Mouse (Mus musculus): Measurements from ENCODE around the gene Vps13d.
A peak's percentile ranks its signal among the peaks of the same experiment; 100 is the strongest.

Gene Vps13d

DNA sequence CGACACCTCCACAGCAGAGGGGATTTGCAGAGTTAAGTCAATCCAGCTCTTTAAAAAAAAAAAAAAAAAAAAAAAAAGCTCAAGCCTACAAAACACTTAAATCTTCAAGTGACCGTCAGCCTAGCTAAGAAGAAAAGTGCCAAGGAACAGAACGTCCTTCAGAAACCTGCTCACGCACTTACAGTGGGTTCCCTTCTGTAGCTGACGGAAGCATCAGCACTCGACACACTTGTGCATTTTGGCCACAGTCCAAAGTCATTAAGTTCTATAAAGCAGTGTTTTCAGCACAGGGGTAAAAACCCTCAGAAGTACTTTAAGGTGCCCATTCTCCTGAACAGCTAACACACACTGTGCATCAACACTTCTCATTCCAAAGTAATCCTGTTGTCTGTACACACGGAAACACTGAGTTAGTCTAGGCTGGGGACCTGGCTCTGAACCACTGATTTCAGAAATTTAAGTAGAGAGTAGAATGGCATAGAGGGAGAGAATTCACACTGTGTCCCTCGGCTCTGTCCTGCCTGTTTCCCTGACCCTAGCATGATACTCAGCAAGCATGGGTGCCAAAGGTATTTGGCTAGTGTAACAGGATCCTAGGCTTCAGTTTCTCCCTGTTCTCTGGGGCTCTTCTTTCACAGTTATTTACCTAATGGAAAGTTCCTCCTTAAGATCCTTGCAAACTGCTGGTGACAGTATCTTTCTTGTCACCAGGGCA, 170.0 kb downstream of the Vps13d start:
- no peak for TF ChIP-seq GATA4 (IDR thresholded peaks at IDR 0.05; ENCODE audit: insufficient replicate concordance, low read length)

DNA sequence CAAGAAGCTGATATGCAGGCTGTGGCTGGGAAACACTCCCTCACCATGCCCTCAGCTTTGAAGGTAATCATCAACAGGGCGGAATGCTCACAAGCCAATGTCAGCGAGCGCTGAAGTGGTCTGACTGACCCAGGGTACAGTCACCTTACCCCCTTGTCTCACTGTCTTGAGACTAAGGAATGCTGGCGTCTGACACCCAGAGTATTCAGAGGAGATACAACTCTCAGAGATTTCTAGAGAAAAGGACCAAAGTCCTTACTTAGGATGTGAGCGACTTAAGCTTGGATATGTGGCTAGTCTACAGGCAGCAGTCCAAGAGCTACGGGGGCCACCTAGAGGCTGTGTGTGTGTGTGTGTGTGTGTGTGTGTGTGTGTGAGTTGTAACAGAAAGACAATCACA, 170.9 kb downstream of the Vps13d start:
- TF ChIP-seq GATA4 (IDR thresholded peaks at IDR 0.05; ENCODE audit: insufficient replicate concordance, low read length): no peak

DNA sequence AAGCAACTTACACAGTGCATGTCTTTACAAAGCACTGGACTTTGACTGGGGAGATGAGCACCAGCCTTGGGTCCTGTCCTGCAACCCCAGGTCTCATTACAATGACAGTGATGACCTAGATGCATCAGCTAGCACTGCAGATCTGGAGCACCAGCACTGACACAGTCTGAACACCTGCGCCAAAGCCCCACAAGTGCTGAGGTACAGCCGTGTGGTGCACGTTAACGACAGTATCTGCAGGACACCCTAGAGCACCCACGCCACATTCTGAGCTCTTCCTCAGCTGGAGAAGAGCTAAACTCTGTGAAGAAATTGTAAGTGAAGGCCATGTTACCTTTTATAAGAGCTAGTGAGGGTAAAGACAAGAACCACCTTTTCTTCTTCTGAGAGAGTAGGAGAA, 172.0 kb downstream of the Vps13d start:
- no peak for TF ChIP-seq GATA4 (IDR thresholded peaks at IDR 0.05; ENCODE audit: insufficient replicate concordance, low read length)

DNA sequence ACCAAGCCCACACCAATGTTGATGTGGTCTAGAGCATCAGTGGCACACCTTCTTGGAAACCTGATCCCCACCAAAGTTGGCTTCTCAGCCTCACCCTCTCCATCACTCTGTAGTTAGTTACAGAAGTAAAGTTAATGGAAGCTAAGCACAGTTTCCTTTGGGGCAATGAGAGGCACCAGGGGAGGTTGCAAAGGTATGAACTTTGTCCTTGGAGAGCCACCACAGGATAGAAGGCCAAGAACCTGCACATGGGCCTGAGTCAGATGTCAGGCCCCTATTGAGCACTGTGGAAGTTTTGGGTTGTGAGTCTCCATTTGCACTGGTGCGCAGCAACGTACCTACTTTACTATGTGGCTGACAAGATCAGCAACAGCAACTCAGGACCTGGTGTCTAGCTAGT, 172.6 kb downstream of the Vps13d start:
- TF ChIP-seq GATA4 (IDR thresholded peaks at IDR 0.05; ENCODE audit: insufficient replicate concordance, low read length): no peak

DNA sequence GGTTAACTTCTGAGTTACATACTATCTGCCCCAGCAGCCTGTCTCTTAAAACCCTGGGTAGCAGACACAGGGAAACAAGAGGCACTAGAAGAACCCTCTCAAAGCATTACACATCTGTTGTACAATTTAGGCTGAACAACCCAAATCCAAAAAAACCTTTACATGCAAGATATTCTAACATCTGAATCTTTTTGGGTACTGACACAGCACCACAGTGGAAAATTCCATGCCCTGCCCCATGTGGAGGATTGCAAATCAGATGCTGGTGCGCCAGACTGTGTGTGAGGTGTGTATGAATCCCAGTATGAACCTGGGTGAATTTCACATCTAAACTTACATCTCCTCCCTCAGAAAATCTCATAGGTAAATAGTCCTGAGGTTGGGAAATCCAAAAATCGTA, 174.4 kb downstream of the Vps13d start:
- TF ChIP-seq GATA4 (IDR thresholded peaks at IDR 0.05; ENCODE audit: insufficient replicate concordance, low read length): no peak

DNA sequence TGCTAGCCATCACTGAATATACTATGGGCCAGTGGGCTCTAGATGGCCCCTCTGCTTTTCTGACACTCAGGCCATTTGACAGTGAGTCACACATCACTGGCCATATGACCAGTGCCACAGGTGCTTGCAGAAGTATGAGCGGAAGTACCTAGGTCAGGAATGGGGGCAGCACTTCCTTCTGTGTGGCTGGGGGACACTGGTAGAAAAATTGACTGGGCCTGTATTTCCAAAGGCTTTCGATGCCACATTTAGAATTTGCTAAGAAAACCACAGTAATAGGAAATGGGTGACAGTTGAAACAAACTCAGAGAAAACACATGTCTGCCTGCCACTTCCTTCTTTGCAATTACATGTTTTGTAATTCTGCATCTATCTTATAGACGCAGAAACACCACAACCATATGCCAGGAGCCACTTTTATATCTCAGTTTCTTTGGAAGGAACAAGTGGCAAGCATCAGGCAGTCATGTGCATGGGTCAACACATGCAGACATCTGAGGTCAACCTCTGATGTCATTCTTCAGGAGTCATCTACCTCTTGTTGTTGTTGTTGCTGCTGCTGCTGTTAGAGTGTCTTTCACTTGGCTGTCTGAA, 175.6 kb downstream of the Vps13d start:
- TF ChIP-seq GATA4 (IDR thresholded peaks at IDR 0.05; ENCODE audit: insufficient replicate concordance, low read length): no peak

DNA sequence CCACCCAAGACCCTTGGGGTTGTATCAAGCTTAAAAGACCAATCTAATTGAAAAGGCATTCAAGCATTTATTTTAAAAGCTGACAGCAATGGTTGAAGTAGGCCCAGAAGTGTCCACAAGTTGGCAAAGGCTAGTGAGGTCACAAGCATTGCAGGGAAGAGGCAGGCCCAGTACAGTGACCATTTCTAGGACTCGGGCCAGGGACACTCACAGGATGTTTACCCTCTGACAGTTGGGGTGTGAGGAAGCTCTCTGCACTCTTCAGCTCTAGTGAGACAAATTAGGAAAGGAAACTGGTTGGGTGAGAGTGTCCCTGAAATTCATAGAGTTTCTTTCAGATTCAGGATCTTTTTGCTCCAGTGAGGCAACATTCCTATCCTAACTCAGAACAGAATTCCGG, 177.1 kb downstream of the Vps13d start:
- peak; percentile 49; the same call in 1 of the 2 replicates for TF ChIP-seq GATA4 (IDR thresholded peaks at IDR 0.05; ENCODE audit: insufficient replicate concordance, low read length)

DNA sequence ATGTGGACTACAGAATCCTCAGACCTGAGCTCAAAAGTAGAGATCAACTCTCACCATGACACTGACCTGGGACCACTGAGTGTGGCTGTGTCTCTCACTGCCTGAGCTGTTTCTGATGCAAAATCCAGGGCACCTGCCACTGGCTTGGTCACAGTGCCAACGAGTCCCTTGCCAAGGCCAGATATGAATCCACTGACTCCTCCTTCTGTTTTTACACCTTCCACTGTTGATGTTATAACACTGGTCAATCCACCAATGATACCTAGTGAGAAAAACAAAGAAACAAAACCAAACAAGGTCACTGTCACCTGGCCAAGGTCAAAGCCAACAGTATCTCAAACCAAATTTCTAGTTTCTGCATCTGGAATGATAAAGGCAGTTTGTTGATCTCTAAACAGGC, 178.1 kb downstream of the Vps13d start:
- TF ChIP-seq GATA4 (IDR thresholded peaks at IDR 0.05; ENCODE audit: insufficient replicate concordance, low read length): no peak

DNA sequence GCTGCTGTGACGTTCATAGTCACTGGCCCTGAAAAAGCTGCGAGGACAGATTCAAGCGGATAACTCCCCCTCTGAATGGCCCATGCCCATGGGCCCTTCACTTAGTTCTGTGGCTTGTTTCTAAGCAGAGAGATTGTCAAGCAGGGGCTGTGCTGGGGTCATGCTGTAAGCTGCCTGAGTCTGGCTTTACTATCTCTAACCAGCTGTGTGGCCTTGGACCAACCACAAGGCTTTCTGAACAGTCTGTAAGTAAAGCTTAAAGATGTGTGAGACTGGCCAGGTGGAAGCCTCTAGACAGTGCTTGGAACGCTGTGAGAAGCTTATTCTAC, 180.2 kb downstream of the Vps13d start:
- TF ChIP-seq GATA4 (IDR thresholded peaks at IDR 0.05; ENCODE audit: insufficient replicate concordance, low read length): no peak

DNA sequence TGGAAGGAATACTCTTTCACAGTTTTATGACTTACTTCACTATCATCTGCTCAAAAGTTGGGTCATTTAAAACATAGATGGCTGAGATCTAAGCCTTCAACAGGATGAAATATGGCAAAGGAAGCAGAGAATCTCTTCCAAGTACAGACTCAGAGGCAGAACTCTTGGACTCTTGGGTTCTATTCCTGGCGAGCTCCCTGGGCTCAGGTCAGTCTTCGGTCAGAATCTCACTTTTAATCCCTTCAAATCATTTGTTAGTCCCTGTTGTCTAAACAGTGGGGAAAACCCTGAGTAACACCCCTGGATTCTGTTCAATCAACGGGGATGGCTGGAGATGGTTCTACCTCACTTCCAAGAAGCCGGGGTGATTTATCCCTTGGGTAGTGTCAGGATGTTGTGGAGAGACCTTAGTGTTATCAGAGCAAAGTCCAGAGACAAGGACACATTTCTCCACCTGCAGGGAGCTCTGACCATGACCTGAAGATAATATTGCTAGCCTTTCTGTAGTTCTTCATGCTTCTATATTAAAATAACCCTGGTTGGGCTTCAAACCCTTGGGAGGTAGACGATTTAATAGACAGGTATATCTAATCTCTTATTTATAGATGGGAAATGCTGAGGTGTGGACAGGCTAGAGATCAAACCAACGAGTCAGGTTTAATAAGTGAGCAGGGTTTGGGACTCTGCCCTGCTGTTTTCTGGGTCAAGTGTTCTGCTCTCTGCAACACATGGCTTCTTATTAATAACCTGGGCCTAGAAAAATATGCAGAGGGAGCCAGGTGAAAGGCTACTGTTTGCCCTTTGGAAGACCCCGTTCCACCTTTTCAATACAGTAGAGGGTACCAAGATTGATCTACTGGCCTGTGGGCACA, 180.8 kb downstream of the Vps13d start:
- TF ChIP-seq GATA4 (IDR thresholded peaks at IDR 0.05; ENCODE audit: insufficient replicate concordance, low read length): no peak

DNA sequence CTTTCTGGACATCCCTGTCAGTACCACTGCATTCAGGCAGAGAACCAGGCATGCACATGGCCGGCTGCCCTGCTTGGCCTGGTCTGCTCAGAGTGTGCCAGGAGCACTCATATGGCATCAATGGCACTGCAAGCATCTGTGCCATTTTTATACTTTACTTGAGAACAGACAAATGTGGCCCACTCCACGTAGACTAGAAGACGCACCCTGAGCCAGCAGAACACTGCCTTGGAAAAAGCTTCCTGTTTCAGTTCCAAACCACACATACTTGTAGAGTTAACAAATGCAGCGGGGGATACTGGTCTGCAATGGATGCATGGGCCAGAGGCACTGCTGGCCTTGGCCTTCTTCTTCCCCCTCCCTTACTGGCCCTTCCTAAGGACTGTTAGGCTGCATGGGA, 181.6 kb downstream of the Vps13d start:
- TF ChIP-seq GATA4 (IDR thresholded peaks at IDR 0.05; ENCODE audit: insufficient replicate concordance, low read length): no peak

DNA sequence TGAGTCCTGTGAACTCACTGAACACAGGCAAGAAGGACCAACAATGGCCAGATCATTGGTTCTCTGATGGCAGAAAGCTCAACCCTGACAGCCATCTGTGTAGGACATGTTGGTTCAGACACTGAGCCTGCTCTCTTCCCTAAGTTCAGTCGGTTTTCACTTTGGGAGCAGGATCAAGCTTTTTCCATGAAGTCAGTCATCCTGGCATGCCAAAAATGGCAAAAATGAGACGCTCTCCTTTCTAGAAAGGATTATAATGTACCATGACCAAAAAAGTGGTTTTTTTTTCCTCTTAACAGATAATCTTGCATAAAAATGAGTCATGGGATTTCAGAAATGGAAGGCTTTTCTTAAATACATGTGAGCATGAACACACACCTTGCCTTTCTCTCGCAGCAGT, 183.6 kb downstream of the Vps13d start:
- TF ChIP-seq GATA4 (IDR thresholded peaks at IDR 0.05; ENCODE audit: insufficient replicate concordance, low read length): no peak

DNA sequence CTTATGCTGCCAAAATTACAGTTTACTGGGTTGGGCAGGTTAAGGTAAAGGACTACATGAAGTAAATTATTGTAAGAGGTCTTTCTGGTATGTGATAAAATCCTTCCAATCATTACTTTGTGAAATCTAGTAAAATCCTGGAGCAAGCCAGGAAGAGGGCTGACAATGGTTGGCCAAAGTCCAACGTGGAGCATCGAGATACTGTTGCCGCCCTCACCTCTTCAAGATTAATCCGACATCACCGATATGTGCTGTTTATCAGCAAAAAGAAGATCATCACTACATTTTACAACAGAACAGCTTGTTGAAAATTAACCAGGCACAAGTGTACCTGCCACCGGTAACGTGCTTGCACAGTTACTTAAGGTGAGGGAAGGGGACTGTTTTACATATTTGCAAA, 184.9 kb downstream of the Vps13d start:
- no peak for TF ChIP-seq GATA4 (IDR thresholded peaks at IDR 0.05; ENCODE audit: insufficient replicate concordance, low read length)

DNA sequence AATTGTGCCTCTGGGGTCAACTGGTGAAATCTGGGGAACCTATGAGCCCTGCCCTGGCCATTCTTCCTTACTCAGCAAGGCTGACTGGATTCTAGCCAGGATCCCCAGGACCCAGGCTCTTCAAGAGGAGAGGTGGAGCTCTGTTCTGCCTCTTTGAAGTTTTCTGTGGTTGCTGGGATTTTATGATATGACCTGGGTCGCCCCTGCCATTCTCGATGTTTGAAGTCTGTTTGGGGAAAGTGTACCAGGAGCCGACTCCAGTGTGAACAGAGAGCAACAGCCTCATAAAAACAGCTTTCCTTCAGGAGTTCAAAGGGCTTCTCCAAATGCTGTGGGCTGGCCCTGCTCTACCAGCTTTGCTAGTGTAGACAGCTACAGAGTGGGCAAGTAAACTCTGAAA, 185.4 kb downstream of the Vps13d start:
- TF ChIP-seq GATA4 (IDR thresholded peaks at IDR 0.05; ENCODE audit: insufficient replicate concordance, low read length): no peak

DNA sequence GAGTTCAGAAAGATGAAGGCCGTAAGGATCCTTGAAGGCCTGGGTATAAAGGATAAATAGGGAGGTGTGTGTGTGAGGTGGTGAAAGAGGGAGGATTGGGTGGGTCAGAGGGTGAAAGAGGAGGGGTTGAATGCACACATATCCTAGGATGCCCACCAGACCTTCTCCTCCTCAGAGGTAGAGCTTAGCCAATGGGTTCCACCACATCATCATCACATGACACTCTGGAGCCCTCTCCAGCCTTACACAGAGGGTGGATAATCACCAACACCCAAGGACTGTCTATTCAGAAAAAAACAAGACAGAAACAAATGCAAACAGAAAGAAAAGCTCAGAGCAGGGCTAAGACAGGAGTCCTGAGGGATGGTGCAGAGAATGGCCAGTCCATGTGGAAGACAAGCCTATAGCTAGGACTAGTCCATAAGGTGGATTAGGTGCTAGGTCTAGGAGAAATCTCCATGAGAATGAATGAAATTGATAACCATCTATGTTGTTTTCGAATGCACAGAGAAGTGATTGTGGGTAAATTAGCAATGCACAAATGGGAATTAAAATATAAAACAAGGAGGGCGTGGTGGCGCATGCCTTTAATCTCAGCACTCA, 188.8 kb downstream of the Vps13d start:
- TF ChIP-seq GATA4 (IDR thresholded peaks at IDR 0.05; ENCODE audit: insufficient replicate concordance, low read length): no peak

DNA sequence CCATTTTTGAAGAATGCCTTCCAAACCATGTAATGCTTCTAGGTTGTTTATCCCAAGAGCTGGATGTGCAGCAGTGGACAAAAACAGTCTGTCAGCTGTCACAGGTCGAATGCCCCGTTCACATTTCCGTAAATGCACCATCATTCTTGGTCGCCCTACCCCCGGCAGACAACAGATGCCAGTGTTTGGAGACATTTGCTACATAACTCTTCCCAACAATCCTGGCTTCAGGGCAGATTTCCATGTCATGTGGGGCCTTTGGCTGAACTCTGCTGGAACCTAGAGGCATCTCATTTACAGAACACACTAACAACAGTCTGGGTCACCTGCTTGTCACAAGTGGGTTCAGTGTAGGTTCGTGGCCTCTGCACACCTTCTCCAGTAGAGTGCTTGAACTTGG, 190.6 kb downstream of the Vps13d start:
- no peak for TF ChIP-seq GATA4 (IDR thresholded peaks at IDR 0.05; ENCODE audit: insufficient replicate concordance, low read length)
